Mouse (Mus musculus) midbrain, embryonic 14.5 days (tissue): Measurements from ENCODE around the gene Plcb4. TPM values are rescaled to one million over a fixed set of nuclear protein-coding genes. Genes with fewer than 3 reads are reported as not detected.

ENCODE experiments used
- ATAC-seq: fragments of 200-750 bp; cut with Nextera tagmentation; 2 replicates; pipeline ENCODE4 v1.8.0; 2017; ENCODE audit warnings: moderate number of reproducible peaks, moderate library complexity; ENCODE audit not compliant: low FRiP score, low TSS enrichment
- DNase-seq: peaks from one replicate; pipeline ENCODE4 v3.0.0-alpha.2; 2015
- H3K27ac ChIP-seq: fragments of 300-500 bp; sonication (generic); replicated peaks from 2 replicates; pipeline ENCODE4 v1.5.1; 2014; ENCODE audit warnings: mild to moderate bottlenecking, low read depth, low read length, moderate library complexity
- H3K27me3 ChIP-seq: fragments of 300-500 bp; sonication (generic); 2 replicates; pipeline ENCODE4 v1.6.1; 2014; ENCODE audit warnings: low read length, control low read depth, mixed read lengths; ENCODE audit not compliant: control insufficient read depth, insufficient read depth
- H3K36me3 ChIP-seq: fragments of 300-500 bp; sonication (generic); 2 replicates; pipeline ENCODE4 v1.6.1; 2014; ENCODE audit warnings: low read length, control low read depth; ENCODE audit not compliant: control insufficient read depth, insufficient read depth
- H3K4me1 ChIP-seq: fragments of 300-500 bp; sonication (generic); 2 replicates; pipeline ENCODE4 v1.6.1; 2014; ENCODE audit warnings: mild to moderate bottlenecking, antibody characterized with exemption, low read length, control low read depth; ENCODE audit not compliant: control insufficient read depth, insufficient read depth
- H3K4me2 ChIP-seq: fragments of 300-500 bp; sonication (generic); 2 replicates; pipeline ENCODE4 v1.6.1; 2014; ENCODE audit warnings: mild to moderate bottlenecking, low read length, moderate library complexity
- H3K4me3 ChIP-seq: fragments of 300-500 bp; sonication (generic); replicated peaks from 2 replicates; pipeline ENCODE4 v1.5.1; 2014; ENCODE audit warnings: low read depth, low read length
- H3K9ac ChIP-seq: fragments of 300-500 bp; sonication (generic); replicated peaks from 2 replicates; pipeline ENCODE4 v1.6.1; 2014; ENCODE audit warnings: mild to moderate bottlenecking, low read length, moderate library complexity
- H3K9me3 ChIP-seq: fragments of 300-500 bp; sonication (generic); 2 replicates; pipeline ENCODE4 v1.6.1; 2016; ENCODE audit warnings: low read length, control low read depth, mixed read lengths; ENCODE audit not compliant: control insufficient read depth
- WGBS: fragments of 180-500 bp; shearing (Covaris S2); extraction: QIAGEN DNeasy Blood & Tissue Kit; methylation state at CpG from one replicate; pipeline ENCODE4 v1.1.7; 2014; 5-methylcytosine and 5-hydroxymethylcytosine counted together
- polyA plus RNA-seq: library from polyadenylated mRNA; unstranded; fragments of >200 nt; fragmentation: Nextera tagmentation; extraction: Ambion mirVana; gene quantifications from 2 replicates; pipeline ENCODE4 v1.2.1, GENCODE M21; 2014

The Plcb4 gene
- polyA plus RNA-seq, 1 experiment from 2014 or later: 52.4 TPM

- 90% methylated on average over 8 of the region's 8 CpGs for WGBS
- no peak for ATAC-seq
- Histone ChIP-seq H3K4me3 (no peak overlapping the region), H3K9me3 (no peaks in the 10 kb centered on the region), H3K36me3 (no peaks in the 10 kb centered on the region), H3K27ac (no peak overlapping the region), H3K4me1 (no peaks in the 10 kb centered on the region), H3K4me2 (no peak overlapping the region), H3K27me3 (no peaks in the 10 kb centered on the region), H3K9ac (no peak overlapping the region)
- no peak for DNase-seq
Observed at GRCm38 (mm10) chr2:135680001-135680400, 21.2 kb downstream of the Plcb4 start.

GRCm38 (mm10) chr2:135680406-135681134 is 21.8 kb downstream of the Plcb4 start:
- H3K27ac ChIP-seq: no peak overlapping the region
- no peak for DNase-seq
- no peaks in the 10 kb centered on the region for H3K4me1 ChIP-seq
- H3K4me2 ChIP-seq: no peak overlapping the region
- no peak overlapping the region for H3K4me3 ChIP-seq
- no peak overlapping the region for H3K9ac ChIP-seq
- no peaks in the 10 kb centered on the region for H3K27me3 ChIP-seq
- H3K9me3 ChIP-seq: no peaks in the 10 kb centered on the region
- H3K36me3 ChIP-seq: no peaks in the 10 kb centered on the region
- ATAC-seq: no peak
- 86% methylated on average over 5 of the region's 5 CpGs for WGBS

GRCm38 (mm10) chr2:135683684-135684440 is 25.1 kb downstream of the Plcb4 start:
- Histone ChIP-seq H3K4me3 (no peak overlapping the region), H3K27ac (no peak overlapping the region), H3K36me3 (no peaks in the 10 kb centered on the region), H3K9me3 (no peaks in the 10 kb centered on the region), H3K9ac (no peak overlapping the region), H3K27me3 (no peaks in the 10 kb centered on the region), H3K4me2 (no peak overlapping the region), H3K4me1 (no peaks in the 10 kb centered on the region)
- DNase-seq: no peak
- no peak for ATAC-seq
- WGBS: 85% methylated on average over 10 of the region's 10 CpGs

GRCm38 (mm10) chr2:135686692-135687091 is 27.9 kb downstream of the Plcb4 start:
- Histone ChIP-seq H3K27me3 (no peaks in the 10 kb centered on the region), H3K4me1 (no peaks in the 10 kb centered on the region), H3K4me3 (no peak overlapping the region), H3K4me2 (no peak overlapping the region), H3K27ac (no peak overlapping the region), H3K9ac (no peak overlapping the region), H3K9me3 (no peaks in the 10 kb centered on the region), H3K36me3 (no peaks in the 10 kb centered on the region)
- WGBS: 97% methylated on average over 4 of the region's 4 CpGs
- ATAC-seq (no peak), DNase-seq (no peak)

GRCm38 (mm10) chr2:135687585-135687984 is 28.8 kb downstream of the Plcb4 start:
- H3K27me3 ChIP-seq: no peaks in the 10 kb centered on the region
- no peaks in the 10 kb centered on the region for H3K36me3 ChIP-seq
- DNase-seq: no peak
- no peak overlapping the region for H3K9ac ChIP-seq
- no peak overlapping the region for H3K27ac ChIP-seq
- no peak overlapping the region for H3K4me3 ChIP-seq
- ATAC-seq: no peak
- H3K9me3 ChIP-seq: no peaks in the 10 kb centered on the region
- WGBS: 92% methylated on average over 5 of the region's 5 CpGs
- no peak overlapping the region for H3K4me2 ChIP-seq
- H3K4me1 ChIP-seq: no peaks in the 10 kb centered on the region

GRCm38 (mm10) chr2:135692568-135693488 is 34.0 kb downstream of the Plcb4 start:
- Histone ChIP-seq H3K36me3 (no peaks in the 10 kb centered on the region), H3K27me3 (no peaks in the 10 kb centered on the region), H3K27ac (no peak overlapping the region), H3K9ac (no peak overlapping the region), H3K4me2 (no peak overlapping the region), H3K4me3 (no peak overlapping the region), H3K4me1 (no peaks in the 10 kb centered on the region), H3K9me3 (no peaks in the 10 kb centered on the region)
- no peak for DNase-seq
- WGBS: 79% methylated on average over 12 of the region's 12 CpGs
- ATAC-seq: no peak

GRCm38 (mm10) chr2:135700686-135701413 is 42.0 kb downstream of the Plcb4 start:
- H3K4me3 ChIP-seq: no peak overlapping the region

GRCm38 (mm10) chr2:135704673-135705072 is 45.9 kb downstream of the Plcb4 start:
- no peaks in the 10 kb centered on the region for H3K4me1 ChIP-seq
- no peak overlapping the region for H3K27ac ChIP-seq
- DNase-seq (no peak), ATAC-seq (no peak)
- no peaks in the 10 kb centered on the region for H3K9me3 ChIP-seq
- no peaks in the 10 kb centered on the region for H3K27me3 ChIP-seq
- H3K4me2 ChIP-seq: no peak overlapping the region
- no peak overlapping the region for H3K9ac ChIP-seq
- WGBS: 92% methylated on average over 5 of the region's 5 CpGs
- H3K36me3 ChIP-seq: no peaks in the 10 kb centered on the region
- no peak overlapping the region for H3K4me3 ChIP-seq

More at GRCm38 (mm10) chr2:135700686-135701413, 42.0 kb downstream of the Plcb4 start:
- H3K27me3 ChIP-seq: no peaks in the 10 kb centered on the region
- no peaks in the 10 kb centered on the region for H3K36me3 ChIP-seq
- ATAC-seq: no peak
- no peak overlapping the region for H3K4me2 ChIP-seq
- 96% methylated on average over 7 of the region's 7 CpGs for WGBS
- no peaks in the 10 kb centered on the region for H3K4me1 ChIP-seq
- no peak overlapping the region for H3K9ac ChIP-seq
- no peak for DNase-seq
- no peak overlapping the region for H3K27ac ChIP-seq
- H3K9me3 ChIP-seq: no peaks in the 10 kb centered on the region
